Mouse (Mus musculus) spleen, postnatal 36 days (tissue): ENCODE results near the gene Oit3.
"Not testable (repeated sequence)": the region's sequence is repeated elsewhere in the genome, so short reads cannot be mapped to it uniquely, and the experiment has no call there.

Experiments used
- DNase-seq, 2 experiments: peaks; one replicate each; pipeline ENCODE4 v3.0.0; 2022; ENCODE audit warnings: low spot score in 2 of 2, mixed read lengths in 1 of 2

Gene Oit3

GRCm38 (mm10) chr10:59429448-59430135, 12.0 kb downstream of the Oit3 start:
- no peak for DNase-seq

GRCm38 (mm10) chr10:59426371-59426770, 15.2 kb downstream of the Oit3 start:
- no peak for DNase-seq

- DNase-seq, result no peak
Measured at GRCm38 (mm10) chr10:59425369-59425768, 16.2 kb downstream of the Oit3 start.

GRCm38 (mm10) chr10:59424453-59424852, 17.1 kb downstream of the Oit3 start:
- no peak for DNase-seq

GRCm38 (mm10) chr10:59419516-59419915, 22.1 kb downstream of the Oit3 start:
- no peak for DNase-seq

- no peak for DNase-seq
Measured at GRCm38 (mm10) chr10:59416623-59417022, 25.0 kb downstream of the Oit3 start.

GRCm38 (mm10) chr10:59413711-59414110, 27.9 kb downstream of the Oit3 start:
- no peak for DNase-seq

- DNase-seq, result no peak
Measured at GRCm38 (mm10) chr10:59410264-59410663, 31.3 kb downstream of the Oit3 start.

GRCm38 (mm10) chr10:59408499-59408898, 33.1 kb downstream of the Oit3 start:
- no peak for DNase-seq

GRCm38 (mm10) chr10:59403793-59404149, 37.8 kb downstream of the Oit3 start:
- no peak for DNase-seq

- no peak for DNase-seq
Measured at GRCm38 (mm10) chr10:59402899-59403792, 38.4 kb downstream of the Oit3 start, which contains the start of gene Pla2g12b. Gene Pla2g12b (plus strand): TSS chr10:59403660.

- not testable (repeated sequence) for DNase-seq
Measured at GRCm38 (mm10) chr10:59395461-59395860, 46.1 kb downstream of the Oit3 start, which contains the start of gene Gm10273. Gene Gm10273 (plus strand): TSS chr10:59395632.

- DNase-seq, result no peak
Measured at GRCm38 (mm10) chr10:59391907-59392306, 49.7 kb downstream of the Oit3 start.

GRCm38 (mm10) chr10:59389652-59390051, 51.9 kb downstream of the Oit3 start:
- DNase-seq, result no peak

- no peak for DNase-seq
Measured at GRCm38 (mm10) chr10:59386951-59387350, 54.6 kb downstream of the Oit3 start.

GRCm38 (mm10) chr10:59381563-59381962, 60.0 kb downstream of the Oit3 start:
- not testable (repeated sequence) for DNase-seq

- DNase-seq, result no peak
Measured at GRCm38 (mm10) chr10:59380411-59380821, 61.2 kb downstream of the Oit3 start.

- DNase-seq, result no peak
Measured at GRCm38 (mm10) chr10:59379927-59380326, 61.7 kb downstream of the Oit3 start.

- DNase-seq, result no peak
Measured at GRCm38 (mm10) chr10:59378728-59379127, 62.9 kb downstream of the Oit3 start.

GRCm38 (mm10) chr10:59377906-59378305, 63.7 kb downstream of the Oit3 start:
- DNase-seq, result no peak
